Mouse (Mus musculus): ENCODE results near the gene Schip1. TPM values are rescaled to one million over a fixed set of nuclear protein-coding genes. Genes with fewer than 3 reads are reported as not detected.

Schip1 gene
- polyA plus RNA-seq, 1 experiment, result not detected

- TF ChIP-seq GATA1 (IDR thresholded peaks at IDR 0.05; ENCODE audit: low read length), result no peak
Observed at GRCm38 (mm10) chr3:68662386-68662785, 597.8 kb downstream of the Schip1 start.

DNA sequence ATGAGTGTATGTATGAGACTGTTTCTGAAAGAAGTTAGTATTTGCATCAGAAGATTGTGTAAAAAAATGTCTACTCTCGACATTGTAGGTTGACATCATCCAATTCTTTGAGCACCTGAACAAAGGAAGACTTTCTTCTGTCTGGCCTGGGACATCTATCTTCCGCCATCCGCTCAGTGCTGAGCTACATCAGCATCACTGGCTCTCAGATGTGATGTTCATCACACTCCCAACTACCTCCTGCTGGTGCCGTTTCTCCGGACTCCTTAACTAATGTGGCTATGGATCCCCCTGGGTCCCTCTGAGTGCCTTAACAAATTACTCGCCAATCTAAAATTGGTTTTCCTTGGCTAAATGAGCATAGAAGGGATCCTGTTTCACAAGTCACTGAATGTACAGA lies 599.7 kb downstream of the Schip1 start:
- TF ChIP-seq GATA1 (IDR thresholded peaks at IDR 0.05; ENCODE audit: low read length), result no peak

DNA sequence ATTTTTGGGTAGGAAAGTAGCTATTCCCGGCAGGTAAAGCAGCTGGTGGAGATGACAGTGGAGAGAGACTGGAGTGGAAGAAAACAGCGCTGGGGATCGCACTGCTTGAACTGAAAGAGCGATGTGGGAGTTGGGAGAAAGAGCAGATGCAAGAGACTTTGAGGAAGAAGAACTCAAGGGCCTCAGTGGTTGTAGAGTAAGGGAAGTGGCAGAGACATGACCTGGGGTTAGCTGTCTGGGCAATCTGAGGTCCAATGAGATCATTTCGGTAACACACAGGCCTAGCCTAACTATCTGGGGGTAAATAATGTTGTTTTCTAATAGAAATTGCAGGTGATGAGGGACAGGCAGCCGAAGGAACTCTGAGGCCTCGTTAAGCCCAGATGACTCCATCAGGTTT lies 601.8 kb downstream of the Schip1 start:
- no peak for TF ChIP-seq GATA1 (IDR thresholded peaks at IDR 0.05; ENCODE audit: low read length)

- no peak for TF ChIP-seq GATA1 (IDR thresholded peaks at IDR 0.05; ENCODE audit: low read length)
Observed at GRCm38 (mm10) chr3:68667852-68668251, 603.2 kb downstream of the Schip1 start.

- TF ChIP-seq GATA1 (IDR thresholded peaks at IDR 0.05; ENCODE audit: low read length), result no peak
Observed at GRCm38 (mm10) chr3:68669418-68669974, 604.9 kb downstream of the Schip1 start.

DNA sequence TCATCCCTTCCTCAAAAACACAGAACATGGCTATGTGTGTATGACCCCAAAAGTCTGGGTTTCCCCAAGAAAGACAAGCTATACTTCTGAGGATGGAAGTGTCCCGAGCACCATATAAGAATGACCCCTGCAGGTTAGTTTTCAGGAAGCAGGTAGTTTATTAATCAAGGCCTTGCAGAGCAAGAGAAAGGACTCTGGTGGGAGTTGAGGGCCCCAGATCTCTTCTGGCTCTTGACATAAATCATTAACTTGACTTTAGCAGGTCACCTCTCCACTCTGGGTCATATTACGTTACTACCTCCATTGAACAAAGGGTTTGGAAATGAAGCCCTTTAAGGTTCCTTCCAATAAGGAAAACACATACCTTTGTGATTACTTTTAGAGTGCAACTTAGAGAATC lies 610.1 kb downstream of the Schip1 start:
- TF ChIP-seq GATA1 (IDR thresholded peaks at IDR 0.05; ENCODE audit: low read length), result no peak

DNA sequence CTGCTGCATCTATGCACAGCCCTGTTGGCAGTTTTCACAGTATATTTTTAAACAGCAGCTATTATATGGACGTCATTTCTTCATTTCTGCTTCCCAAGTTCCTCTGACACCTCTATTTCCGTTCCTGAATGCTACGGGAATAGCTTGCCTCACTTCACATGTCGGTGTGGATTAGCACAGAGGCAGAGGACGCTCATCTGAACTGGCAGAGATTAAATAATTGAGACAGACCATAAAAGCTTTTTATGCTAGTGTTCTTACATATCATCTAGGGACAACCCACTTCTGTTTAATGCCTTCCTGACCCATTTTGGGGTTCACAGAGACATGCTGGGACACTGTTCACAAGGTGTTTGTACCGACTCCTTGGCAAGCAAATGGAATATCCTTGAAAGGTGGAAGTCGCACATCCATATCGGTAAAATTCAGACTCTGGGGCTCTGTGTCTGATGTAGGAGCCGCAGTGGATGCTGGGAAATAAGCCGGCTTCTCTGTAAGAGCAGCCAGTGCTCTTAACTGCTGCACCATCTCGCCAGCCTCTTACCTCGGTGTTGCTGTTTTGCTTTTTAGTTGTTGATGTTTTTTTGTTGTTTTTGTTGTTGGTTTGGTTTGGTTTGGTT lies 610.7 kb downstream of the Schip1 start:
- TF ChIP-seq GATA1 (IDR thresholded peaks at IDR 0.05; ENCODE audit: low read length), result no peak

Other genes with a start within 250 kb of the Schip1 start
- not detected in 2 replicates for gene Iqcj, start 172.6 kb upstream of the Schip1 start, polyA plus RNA-seq (2012)
- not detected in 2 replicates for gene Iqschfp, start 172.6 kb upstream of the Schip1 start, polyA plus RNA-seq (2012)

Measured in G1E-ER4 (cell line).